Mouse (Mus musculus) ES-E14 (cell line): ENCODE measurements around the gene Cideb. TPM values are rescaled to one million over a fixed set of nuclear protein-coding genes. Genes with fewer than 3 reads are reported as not detected.

Experiments
- DNase-seq: peaks from one replicate; pipeline ENCODE4 v3.0.0-alpha.2; 2013; ENCODE audit warnings: low read depth, low spot score
- H3K27ac ChIP-seq: 2 replicates; pipeline ENCODE4 v1.5.1; 2012; ENCODE audit warnings: low read depth, mild to moderate bottlenecking, low read length, moderate library complexity, mixed read lengths; ENCODE audit not compliant: poor library complexity, insufficient read depth, severe bottlenecking
- H3K36me3 ChIP-seq: 2 replicates; pipeline ENCODE4 v1.6.1; 2012; ENCODE audit warnings: mild to moderate bottlenecking, low read length, moderate library complexity, mixed read lengths; ENCODE audit not compliant: control insufficient read depth, poor library complexity, insufficient read depth, severe bottlenecking
- H3K4me1 ChIP-seq, 2 experiments: fragments of 150-350 bp in 1 of 2; sonication (generic) in 1 of 2; 2 replicates each; pipeline ENCODE4 v1.6.1; 2012; ENCODE audit warnings: low read length in 2 of 2, mild to moderate bottlenecking in 1 of 2, mixed read lengths in 1 of 2; ENCODE audit not compliant: control insufficient read depth in 2 of 2, insufficient read depth in 2 of 2, poor library complexity in 1 of 2
- H3K4me3 ChIP-seq, 2 experiments: fragments of 150-350 bp in 1 of 2; sonication (generic) in 1 of 2; 2 replicates each; pipeline ENCODE4 v1.5.1; 2012; ENCODE audit warnings: low read length in 2 of 2, low read depth in 1 of 2, mild to moderate bottlenecking in 1 of 2, mixed read lengths in 1 of 2; ENCODE audit not compliant: insufficient read depth in 1 of 2, poor library complexity in 1 of 2, severe bottlenecking in 1 of 2
- H3K9ac ChIP-seq: 2 replicates; pipeline ENCODE4 v1.6.1; 2012; ENCODE audit warnings: low read depth, mild to moderate bottlenecking, low read length, mixed read lengths; ENCODE audit not compliant: poor library complexity, insufficient read depth, severe bottlenecking
- H3K9me3 ChIP-seq: fragments of 150-350 bp; sonication (generic); 2 replicates; pipeline ENCODE4 v1.6.1; 2012; ENCODE audit warnings: low read depth, mild to moderate bottlenecking, low read length; ENCODE audit not compliant: control insufficient read depth, insufficient read depth
- CHD2 ChIP-seq: IDR thresholded peaks from 2 replicates; pipeline ENCODE4 v1.6.1; 2014; ENCODE audit warnings: mild to moderate bottlenecking, low read depth, low read length, inconsistent platforms
- HCFC1 ChIP-seq: IDR thresholded peaks from 2 replicates; pipeline ENCODE4 v1.6.1; 2012; ENCODE audit warnings: low read length, inconsistent platforms, borderline replicate concordance; ENCODE audit not compliant: insufficient read depth
- MAFK ChIP-seq: IDR thresholded peaks from 2 replicates; pipeline ENCODE4 v1.6.1; 2014; ENCODE audit warnings: mild to moderate bottlenecking, low read depth, low read length, inconsistent platforms; ENCODE audit not compliant: insufficient read depth
- ZC3H11A ChIP-seq: IDR thresholded peaks from 2 replicates; pipeline ENCODE4 v1.6.1; 2012; ENCODE audit warnings: low read depth, mild to moderate bottlenecking, inconsistent platforms, low read length, borderline replicate concordance
- ZNF384 ChIP-seq: IDR thresholded peaks from 2 replicates; pipeline ENCODE4 v1.6.1; 2012; ENCODE audit warnings: low read depth, low read length, inconsistent platforms
- in situ Hi-C, 2 experiments: fragments of 600-800 bp; cut with MboI; formaldehyde crosslinking; loops; one replicate each; pipeline ENCODE4 v1.15.1; 2025; ENCODE audit warnings: low sequenced_read_pairs in 2 of 2, inconsistent platforms in 1 of 2; ENCODE audit not compliant: unreplicated experiment in 2 of 2
- total RNA-seq: library from RNA; depleted of rRNA; stranded (reverse); fragments of 300-350 nt; gene quantifications from 2 replicates; pipeline ENCODE4 v1.2.3, GENCODE M21; 2012

Gene Cideb
- total RNA-seq, 1 experiment = 2.2 TPM

- no peak for DNase-seq
- Histone ChIP-seq H3K9ac (no peak overlapping the region), H3K36me3 (peaks cover 2% of the 10 kb centered on the region; the same call in 1 of the 2 replicates), H3K27ac (no peak overlapping the region), H3K4me1 (no peaks in the 10 kb centered on the region), H3K4me3 (no peak overlapping the region), H3K9me3 (no peaks in the 10 kb centered on the region)
- TF ChIP-seq ZC3H11A = no peak
- no peak for TF ChIP-seq ZNF384
- no peak for TF ChIP-seq HCFC1
- no peak for TF ChIP-seq MAFK
- no peak for TF ChIP-seq CHD2
- in situ Hi-C loops = no loop called here
Measured at GRCm38 (mm10) chr14:55737086-55737687, 21.1 kb downstream of the Cideb start.

DNA sequence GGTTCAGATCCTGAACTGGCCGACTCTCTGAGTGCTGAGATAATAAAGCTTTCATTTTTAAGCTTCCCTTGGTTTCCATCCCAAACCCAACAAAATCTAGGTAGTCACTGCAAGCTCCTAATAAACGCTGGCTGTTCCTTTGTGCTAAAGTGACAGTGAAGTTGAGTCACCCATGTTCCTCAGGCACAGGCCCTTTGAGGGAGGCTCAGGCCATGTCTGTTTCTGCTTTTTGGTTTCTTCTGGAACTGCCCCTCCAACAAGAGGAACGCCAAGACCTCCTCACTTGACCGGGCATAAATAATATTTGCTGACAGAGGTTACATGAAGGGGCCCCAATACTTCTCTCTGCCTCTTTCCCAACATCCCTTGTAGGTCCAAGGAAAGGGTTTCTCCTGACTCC lies 22.5 kb downstream of the Cideb start:
- no peaks in the 10 kb centered on the region for H3K9me3 ChIP-seq
- TF ChIP-seq HCFC1 (no peak), ZC3H11A (no peak), ZNF384 (no peak), MAFK (no peak), CHD2 (no peak)
- in situ Hi-C loops = no loop called here
- H3K27ac ChIP-seq = no peak overlapping the region
- DNase-seq = no peak
- H3K9ac ChIP-seq = no peak overlapping the region
- H3K4me1 ChIP-seq = no peaks in the 10 kb centered on the region
- no peak overlapping the region for H3K4me3 ChIP-seq
- H3K36me3 ChIP-seq = peaks cover 2% of the 10 kb centered on the region; the same call in 1 of the 2 replicates

DNA sequence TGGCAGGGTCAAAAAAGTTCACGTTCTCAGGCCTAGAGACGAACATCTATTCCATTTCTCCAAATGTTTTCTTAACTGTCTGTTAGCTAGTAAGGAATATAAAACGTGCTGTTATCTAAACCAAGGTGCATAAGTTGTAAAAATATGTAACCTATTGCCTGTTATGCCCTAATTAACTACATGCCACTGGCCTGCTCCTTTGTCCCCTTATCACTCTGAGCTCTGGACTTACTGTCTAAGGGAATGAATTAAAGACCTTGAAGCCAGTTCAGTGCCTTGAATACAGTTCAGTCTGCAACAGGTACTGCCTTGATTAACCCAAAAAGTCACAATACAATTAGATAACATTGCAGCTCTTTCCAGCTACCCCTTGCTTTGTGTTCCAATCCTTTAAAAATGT lies 22.9 kb downstream of the Cideb start:
- Histone ChIP-seq H3K4me1 (no peaks in the 10 kb centered on the region), H3K36me3 (peaks cover 2% of the 10 kb centered on the region; the same call in 1 of the 2 replicates), H3K27ac (no peak overlapping the region), H3K9ac (no peak overlapping the region), H3K9me3 (no peaks in the 10 kb centered on the region), H3K4me3 (no peak overlapping the region)
- in situ Hi-C loops = no loop called here
- no peak for DNase-seq
- TF ChIP-seq ZC3H11A (no peak), HCFC1 (no peak), CHD2 (no peak), ZNF384 (no peak), MAFK (no peak)

DNA sequence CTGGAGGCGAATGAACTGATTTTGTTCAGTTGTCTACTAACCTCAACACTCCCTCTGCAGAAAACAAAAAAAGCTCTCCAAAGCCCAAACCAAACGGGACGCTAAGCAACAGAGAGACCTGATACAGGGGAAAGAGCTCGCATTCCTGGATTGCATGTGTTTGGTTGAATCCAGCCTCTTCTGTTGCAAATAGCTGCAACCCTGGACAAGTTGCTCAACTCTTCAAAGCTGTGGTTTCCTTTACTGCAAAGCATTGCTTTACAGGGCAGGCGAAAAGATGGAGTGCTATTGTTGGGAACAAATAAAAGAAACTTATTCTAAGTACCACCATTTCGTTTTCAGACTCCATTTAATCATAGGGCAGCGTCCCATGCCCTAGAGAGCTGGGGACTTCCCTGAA lies 23.4 kb downstream of the Cideb start:
- in situ Hi-C loops = no loop called here
- no peak for DNase-seq
- Histone ChIP-seq H3K36me3 (peaks cover 2% of the 10 kb centered on the region; the same call in 1 of the 2 replicates), H3K9ac (no peak overlapping the region), H3K27ac (no peak overlapping the region), H3K9me3 (no peaks in the 10 kb centered on the region), H3K4me3 (no peak overlapping the region), H3K4me1 (no peaks in the 10 kb centered on the region)
- TF ChIP-seq ZC3H11A = no peak
- TF ChIP-seq MAFK = no peak
- no peak for TF ChIP-seq ZNF384
- TF ChIP-seq HCFC1 = no peak
- TF ChIP-seq CHD2 = no peak
